Mouse (Mus musculus) yolk sac, embryonic 10.5 days (tissue): ENCODE results near the gene L3mbtl3.

Experiments
- DNase-seq: peaks from one replicate; pipeline ENCODE4 v3.0.0-alpha.2; 2017; ENCODE audit warnings: low spot score

Gene L3mbtl3

GRCm38 (mm10) chr10:26239090-26239489 lies 136.7 kb downstream of the L3mbtl3 start:
- DNase-seq, result no peak

GRCm38 (mm10) chr10:26238559-26238958 lies 137.2 kb downstream of the L3mbtl3 start:
- no peak for DNase-seq

GRCm38 (mm10) chr10:26232071-26232653 lies 143.6 kb downstream of the L3mbtl3 start:
- DNase-seq, result no peak

- DNase-seq, result no peak
Measured at GRCm38 (mm10) chr10:26229488-26229887, 146.3 kb downstream of the L3mbtl3 start, which contains the start of gene Samd3. Samd3 (plus strand) TSS chr10:26229707.

- DNase-seq, result no peak
Measured at GRCm38 (mm10) chr10:26228187-26228586, 147.6 kb downstream of the L3mbtl3 start.

- DNase-seq, result no peak
Measured at GRCm38 (mm10) chr10:26226734-26227133, 149.0 kb downstream of the L3mbtl3 start.

- DNase-seq, result no peak
Measured at GRCm38 (mm10) chr10:26226241-26226640, 149.5 kb downstream of the L3mbtl3 start.
